Mouse (Mus musculus) retina, postnatal 7 days (tissue): ENCODE results near the gene Prkch.

ENCODE experiments used
- DNase-seq: peaks from one replicate; pipeline ENCODE4 v3.0.0-alpha.2; 2012; ENCODE audit warnings: low read depth, low spot score

Prkch gene

DNA sequence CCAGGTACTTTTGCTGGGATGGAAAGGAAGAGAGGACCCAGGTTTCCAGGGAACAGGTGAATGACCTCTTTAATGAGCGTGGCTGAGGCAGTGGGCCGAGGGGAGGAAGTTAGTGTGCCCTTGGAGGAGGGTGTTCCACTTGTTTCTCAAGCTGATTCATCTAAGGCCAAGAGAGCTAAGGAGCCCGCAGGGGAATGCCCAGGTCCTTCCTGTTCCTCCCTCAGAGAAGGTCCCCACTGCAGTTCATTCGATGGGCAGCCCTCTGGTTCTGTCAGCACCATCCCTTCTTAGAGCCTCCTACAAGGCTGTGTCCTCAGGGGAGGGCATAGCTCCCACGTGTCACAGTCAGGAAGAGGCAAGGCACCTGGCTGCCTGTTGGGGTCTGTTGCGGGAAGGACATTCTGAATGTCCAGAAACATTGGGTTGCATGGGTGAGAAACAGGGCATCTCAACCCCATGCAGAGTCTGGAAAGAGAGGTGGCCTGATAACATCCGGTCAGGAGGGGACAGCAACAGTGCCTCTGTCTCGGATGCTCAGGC lies 26.3 kb downstream of the Prkch start:
- DNase-seq = no peak

DNA sequence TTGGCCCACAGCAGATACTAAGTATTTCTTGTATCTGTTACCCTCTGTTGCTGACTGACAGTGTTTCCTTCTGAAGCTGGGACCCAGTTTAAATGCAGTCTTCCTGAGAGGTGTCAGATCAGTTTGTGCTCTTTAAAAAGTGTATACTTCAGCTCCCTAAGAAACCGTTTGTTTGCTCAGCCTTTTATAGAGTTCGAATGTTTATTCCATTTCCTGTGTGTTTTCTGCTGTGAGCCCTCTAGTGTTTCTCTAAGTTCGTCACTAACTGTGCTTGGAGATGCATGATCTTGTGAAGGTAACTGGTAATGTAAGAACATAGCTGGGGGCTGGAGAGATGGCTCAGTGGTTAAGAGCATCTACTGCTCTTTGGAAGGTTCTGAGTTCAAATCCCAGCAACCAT lies 27.1 kb downstream of the Prkch start:
- no peak for DNase-seq

DNA sequence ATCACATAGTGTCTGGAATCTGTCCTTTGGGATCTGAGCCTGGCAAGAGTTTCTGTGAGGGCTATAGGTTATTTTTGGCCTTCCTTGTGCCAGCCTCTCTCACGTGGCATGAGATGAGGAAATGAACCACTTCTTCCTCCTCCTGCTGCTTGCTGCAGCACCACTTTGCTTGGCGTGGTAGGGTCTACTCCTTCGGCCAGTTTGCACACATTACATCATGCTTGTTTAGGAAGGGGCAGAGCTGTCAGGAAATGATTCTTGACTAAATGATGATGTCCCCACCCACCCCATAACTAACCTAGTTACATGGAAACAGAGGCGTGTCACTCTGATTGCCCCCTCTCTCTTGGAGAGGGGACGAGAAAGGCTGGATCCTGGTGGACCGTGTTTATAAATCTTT lies 28.6 kb downstream of the Prkch start:
- no peak for DNase-seq

DNA sequence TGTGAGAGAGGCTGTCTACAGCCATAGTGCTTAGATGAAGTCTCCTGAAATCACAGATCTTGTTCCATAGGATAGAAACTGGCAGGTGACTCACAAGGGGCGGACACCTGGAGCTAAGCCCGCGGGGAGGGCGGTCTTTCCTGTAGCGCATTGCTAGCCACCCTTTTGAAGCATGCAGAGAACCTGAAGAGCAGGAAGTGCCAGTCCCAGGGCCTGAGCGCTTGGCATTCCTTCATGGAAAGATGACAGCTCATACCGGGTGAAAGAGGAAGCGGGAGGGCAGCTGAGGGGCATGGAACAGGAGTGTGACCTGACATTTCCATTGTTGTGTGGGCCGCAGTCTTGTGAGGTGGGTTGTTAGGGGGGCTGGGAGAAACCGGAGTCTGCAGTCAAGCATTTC lies 33.1 kb downstream of the Prkch start:
- DNase-seq = no peak

DNA sequence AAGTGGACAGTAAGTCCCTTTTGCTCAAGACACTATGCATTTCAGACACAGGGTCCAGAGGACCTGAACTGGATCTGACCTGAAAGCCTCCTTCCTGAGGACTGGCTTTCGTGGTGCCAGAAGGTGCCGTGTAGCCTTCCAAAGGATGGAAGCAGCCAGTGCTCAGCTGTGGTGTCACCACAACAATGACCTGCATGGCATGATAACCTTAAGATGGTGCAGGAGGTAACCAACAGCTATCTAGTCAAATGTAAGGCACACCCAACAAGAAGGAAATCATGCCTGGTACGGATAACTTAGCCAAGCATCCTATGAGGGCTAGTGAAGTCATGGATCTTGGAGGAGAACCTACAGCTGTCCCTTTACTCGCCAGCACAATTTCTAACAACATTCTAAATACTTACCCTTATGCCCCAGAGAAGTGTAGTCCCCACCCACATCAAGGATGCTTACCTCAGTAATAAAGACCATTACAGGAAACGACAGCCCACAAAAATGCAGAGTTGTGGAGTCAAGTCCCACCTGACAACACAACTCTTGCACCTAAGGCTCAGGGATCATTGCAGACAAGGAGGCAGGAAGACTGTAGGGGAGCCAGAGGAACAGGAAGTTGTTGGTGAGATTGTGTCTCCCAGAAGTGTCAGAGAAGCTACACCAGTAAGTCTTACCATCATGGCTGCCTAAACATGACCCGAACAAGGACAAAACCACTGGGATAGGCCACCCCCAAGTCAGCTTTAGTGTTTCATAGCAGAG lies 40.9 kb downstream of the Prkch start:
- no peak for DNase-seq

DNA sequence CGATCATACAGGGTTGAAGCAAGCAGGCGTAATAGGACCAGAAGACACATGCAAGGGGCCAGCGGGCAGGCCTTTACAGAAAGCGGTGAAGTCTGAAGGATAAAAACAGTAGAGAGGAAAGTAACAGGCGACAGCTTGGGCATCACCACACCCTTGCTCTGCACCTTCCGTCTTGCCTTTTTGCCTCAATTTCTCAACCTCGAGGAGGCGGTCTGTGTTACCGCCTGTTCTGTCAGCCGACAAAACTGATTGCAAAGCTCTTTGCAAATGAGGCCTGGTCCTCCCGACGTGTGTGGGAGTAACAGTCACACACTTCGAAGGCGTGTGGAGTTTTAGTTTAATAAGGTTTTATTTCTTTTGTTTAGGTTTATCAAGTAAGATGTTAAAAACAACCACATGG lies 43.3 kb downstream of the Prkch start:
- no peak for DNase-seq

DNA sequence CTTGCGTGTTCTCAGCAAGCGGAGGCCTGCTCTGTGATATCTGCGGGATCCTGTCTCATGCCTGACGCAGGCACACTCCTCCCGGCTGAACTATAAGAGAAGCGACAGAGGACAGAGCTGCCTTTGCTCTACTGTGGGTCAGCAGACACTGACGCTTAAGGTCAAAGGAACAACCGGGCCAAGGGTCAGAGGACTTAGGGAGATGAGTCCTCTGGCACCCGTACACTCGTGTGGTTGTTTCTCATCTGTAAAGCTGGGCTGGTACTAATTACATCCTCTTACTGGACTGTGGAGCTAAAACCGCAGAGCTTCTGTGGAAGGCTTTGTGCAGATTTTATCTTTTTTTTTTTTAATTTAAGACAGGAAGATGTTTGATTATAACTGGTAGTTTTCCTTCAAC lies 46.0 kb downstream of the Prkch start:
- no peak for DNase-seq

DNA sequence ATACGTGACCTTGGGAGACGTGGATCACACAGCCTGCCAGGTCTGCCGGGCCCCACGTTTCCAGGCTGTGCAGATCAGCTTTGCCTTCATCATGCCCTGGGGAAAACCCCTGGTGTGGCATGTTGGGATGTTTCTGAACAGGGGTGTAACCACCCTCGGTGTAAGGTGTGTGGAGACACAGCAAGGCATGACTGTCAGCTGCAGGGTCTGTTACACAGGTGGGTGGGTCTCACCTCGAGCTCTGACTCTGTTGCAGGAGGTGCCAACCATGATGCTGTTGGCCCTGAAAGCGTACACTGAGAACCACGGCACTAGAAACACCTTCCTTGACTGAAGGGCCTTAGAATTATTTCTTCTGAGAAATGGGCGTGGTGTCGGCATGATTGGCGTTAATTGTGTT lies 46.6 kb downstream of the Prkch start:
- no peak for DNase-seq

DNA sequence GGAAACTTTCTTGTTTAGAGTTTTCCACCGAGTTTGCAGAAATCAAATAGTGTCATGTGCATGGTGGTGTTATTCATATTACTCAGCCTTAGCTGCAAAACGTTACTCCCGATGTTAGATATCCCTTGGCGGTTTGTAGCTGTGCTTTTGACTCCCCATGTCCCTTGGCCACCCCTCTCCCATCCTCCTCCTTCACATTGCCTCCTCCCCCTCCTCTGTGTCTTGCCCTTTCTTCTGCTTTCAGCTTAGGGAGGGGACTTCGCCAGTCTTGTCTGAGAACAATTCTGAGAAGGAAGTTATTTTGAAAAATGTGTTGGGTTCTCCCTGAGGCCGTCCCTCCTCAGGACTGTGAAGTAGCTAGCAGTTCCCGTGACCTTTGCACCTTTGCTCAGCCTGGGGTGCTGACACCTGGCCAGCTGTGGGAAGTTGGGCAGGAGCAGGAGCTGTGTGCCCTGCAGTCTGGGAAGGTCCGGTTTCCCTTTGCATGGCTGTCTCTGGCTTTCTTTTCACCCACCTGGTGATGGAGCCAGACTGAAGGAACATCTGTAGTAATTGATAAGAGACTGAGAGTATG lies 48.2 kb downstream of the Prkch start:
- no peak for DNase-seq

DNA sequence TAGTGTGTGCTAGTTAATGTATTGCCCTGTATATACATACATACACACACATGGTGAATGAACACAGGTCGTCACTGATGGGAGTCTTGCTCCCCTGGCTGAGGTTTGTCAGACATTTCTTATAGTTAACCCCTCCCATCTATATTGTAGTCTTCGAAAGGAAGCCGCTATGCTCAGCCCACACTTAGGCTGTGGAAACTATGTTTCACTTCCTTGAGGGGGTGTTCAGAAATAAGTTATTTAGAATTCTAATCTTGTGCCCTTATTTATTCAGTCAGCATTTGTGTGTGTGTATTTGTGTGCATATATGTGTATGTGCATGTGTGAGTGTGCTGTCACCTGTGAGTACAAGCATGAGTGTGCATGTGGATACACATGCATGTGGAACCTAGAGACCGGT lies 49.1 kb downstream of the Prkch start:
- no peak for DNase-seq

DNA sequence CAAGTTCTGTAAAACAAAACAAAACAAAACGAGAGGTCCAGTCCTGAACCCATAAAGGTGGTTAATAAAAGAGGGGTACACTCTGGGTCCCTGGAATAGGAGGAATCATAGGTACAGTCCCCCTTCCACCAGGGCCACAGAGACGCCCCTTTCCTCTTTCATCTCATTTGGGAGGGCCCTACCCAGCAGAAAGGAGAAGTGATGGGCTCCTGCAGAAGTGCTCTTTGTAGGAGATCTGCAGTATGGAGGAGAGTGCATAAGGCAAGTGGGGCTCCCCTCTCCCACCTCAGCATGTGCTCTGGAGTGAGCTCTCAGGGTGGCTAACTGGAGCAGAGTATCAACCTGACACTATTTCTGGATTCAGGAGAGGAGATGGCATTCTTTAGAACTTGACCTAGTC lies 55.0 kb downstream of the Prkch start:
- no peak for DNase-seq

DNA sequence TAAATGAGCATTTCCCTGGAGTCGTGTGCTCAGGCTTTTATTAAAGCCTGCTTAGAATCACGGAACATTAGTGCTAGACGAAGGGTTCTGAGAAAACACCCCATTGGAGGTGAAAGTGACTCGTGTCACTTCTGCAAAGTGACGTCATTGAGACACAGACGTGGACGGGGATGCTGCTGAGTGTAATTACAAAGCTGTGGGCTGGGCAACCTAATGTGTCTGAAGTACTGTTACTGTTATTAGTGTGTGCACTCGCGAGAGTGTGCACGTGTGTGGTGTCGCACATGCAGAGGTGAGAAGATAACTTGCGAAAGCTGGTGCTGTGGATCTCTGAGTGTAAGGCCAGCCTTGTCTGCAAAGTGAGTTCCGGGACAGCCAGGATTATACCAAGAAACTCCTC lies 56.6 kb downstream of the Prkch start:
- no peak for DNase-seq

DNA sequence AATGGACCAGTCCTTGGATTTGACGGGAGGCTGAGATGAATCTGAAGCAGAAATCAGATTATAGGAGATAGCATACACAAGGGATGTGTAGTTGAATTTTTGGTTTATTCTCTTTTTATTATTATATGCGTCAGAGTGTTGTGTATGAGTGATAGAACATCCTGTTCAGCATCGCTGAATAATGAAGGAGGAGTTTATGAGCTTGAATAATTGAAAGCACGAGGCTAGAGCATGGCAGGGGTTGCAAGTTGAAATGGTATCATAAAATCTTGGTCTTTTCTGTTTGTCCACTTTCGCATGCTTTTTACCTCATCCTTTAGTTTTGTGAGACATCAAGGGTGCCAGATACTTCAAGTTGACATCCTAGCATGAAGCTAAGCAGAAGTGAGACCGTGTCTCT lies 60.6 kb downstream of the Prkch start:
- no peak for DNase-seq

DNA sequence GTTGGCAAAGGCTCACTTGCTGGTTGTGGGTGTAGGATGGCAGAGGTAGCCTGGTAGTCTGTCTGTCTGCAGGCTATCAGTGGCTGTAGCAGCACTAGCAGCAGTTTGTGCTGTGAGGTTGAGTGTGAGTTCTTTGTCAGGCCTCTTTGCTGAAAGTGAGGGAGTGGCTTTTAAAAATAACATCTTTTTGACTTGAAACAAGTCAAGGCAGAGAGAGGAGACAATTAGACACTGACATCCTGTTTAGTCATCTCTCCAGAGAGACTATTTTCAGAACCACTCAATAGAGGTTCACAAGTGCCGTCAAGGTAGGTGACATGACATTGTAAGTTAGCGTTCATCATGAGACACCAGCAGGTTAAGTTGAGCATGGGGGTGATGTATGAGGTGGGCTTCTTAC lies 63.1 kb downstream of the Prkch start:
- no peak for DNase-seq

DNA sequence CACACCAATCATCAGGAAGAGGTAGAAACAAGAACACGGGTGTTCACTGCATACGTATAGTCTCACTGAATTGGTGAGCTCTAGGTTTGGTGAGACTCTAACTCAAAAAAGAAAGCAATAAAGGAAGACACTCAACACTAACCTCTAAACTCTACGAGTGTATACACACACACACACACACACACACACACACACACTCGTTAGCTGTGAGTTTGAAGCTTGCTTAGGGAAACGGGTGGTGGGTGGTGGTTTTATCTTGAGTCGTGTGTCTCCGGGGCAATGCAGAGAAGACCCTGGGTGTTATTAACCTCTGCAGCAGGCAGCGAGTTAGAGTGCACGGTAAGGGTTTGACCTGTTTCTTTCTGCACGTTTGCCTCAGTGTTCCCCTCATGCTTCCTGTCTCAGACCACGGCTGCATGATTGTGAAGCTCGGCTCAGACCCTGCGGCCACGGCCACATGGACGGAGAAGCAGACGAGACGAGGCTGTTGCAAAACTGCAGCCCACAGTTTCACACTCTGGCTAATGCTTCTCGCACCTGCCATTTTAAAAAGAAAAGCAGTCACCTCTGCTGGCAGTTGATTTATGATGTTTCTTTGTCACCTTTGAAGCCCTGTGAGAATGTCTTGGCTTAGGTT lies 72.1 kb downstream of the Prkch start:
- DNase-seq = no peak

DNA sequence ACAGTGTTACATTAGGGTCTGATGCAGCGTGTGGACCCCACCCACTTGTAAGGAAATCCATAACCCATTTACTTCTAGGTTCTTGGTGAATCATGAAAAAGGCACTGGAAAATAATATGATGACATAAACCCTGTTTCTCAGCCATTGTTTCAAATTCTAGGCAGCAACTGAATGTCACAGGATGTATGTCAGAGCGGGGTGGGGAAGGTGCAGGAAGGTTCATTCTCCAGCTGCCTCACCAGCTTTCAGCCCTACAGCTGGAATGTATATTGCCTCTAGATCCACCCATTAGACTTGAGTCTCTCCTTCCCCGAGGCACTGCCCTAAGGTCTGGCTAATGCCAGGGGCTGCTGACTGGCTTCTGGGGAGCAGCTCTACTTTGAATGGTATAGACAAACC lies 78.8 kb downstream of the Prkch start:
- no peak for DNase-seq

DNA sequence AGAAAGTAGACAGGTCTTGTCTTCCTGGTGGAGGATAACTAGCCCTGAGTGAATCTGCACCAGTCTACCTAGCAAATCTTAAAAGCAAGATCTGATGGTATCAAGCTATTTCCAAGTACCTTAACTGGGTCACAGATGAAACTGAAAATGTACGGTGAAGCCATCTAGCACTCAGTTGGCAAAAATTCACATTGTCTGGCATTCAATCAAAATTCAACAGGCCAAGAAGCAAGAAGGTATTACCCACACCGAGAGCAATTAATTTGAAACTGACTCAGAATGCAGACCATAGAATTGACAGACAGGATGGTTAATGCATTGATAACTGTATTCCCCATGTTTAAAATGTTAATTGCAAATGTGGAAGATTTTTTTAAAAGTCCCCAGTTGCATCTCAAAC lies 82.1 kb downstream of the Prkch start:
- no peak for DNase-seq

DNA sequence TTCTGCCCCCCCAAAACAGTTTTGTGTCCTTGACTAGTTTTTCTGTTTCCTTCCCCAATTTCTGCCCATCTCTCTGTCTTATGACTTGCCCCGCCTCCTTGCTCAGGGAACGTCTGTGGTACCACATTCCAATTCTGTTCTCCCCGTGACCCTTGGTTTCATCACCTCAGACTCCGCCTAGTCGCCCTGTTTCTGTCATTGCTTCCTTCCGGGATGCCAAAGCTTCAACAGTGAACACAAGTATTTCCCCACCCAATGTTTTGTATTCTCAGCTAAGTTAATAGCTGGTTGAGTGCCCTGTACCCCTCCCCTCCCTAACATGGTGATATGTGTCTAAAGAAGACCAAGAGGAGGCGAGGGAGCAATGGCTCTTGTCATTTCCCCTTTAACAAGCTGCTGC lies 83.0 kb downstream of the Prkch start:
- DNase-seq = no peak

DNA sequence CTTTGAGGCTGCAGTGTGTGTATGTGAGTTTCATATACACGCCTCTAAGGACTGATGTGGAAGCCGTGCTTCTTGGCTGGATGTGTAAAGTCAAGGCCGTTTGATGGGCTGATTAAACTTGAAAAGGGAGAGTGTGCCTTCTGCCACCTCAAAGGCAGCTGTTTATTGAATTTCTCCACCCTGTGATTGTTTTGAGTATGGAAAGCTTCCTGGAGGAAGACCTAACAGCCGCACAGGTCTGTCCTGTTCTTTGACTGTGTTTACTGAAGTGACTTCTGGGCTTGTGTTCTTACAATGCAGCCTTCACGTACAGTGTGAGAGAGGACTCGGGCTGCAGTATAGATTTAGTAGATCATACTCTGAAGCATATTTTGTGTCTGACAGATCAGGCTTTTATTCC lies 86.1 kb downstream of the Prkch start:
- no peak for DNase-seq

DNA sequence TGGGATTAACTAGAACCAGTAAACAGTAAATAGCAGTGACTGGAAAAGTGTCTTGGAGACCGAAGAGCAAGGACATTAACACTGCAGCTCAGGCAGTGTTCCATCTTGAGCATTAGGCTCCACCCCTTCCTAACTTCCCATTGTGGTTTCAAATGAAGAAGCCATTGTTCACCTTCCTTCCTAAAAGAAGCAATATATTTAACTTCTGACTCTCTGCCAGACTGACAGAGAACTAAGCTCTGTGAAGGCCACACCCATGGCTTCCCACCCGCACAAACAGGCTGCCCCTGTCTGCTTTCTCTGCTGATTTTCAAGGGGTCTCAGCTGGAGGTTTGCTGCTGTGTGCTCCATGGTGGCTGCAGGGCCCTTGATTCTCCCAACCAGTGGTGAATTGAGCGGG lies 86.9 kb downstream of the Prkch start:
- no peak for DNase-seq

DNA sequence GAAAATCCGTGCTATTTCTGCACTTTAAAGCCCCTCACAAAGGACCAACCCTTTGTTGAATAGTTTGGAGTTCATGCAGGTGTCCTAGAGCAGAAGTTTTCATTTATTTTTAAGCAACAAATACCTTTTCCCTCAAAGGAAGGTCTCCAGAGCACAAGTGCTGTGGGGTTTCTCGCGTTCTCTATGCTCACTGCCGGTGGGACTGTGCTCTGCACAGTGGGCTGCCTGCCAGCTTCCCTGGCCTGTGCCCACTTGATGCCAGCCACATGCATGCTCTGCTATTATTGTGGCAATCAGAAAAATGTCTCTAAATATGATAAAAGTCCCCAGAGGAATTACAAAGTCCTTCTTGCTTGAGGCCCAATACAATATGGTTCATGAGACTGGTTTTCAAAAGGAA lies 87.4 kb downstream of the Prkch start:
- no peak for DNase-seq

DNA sequence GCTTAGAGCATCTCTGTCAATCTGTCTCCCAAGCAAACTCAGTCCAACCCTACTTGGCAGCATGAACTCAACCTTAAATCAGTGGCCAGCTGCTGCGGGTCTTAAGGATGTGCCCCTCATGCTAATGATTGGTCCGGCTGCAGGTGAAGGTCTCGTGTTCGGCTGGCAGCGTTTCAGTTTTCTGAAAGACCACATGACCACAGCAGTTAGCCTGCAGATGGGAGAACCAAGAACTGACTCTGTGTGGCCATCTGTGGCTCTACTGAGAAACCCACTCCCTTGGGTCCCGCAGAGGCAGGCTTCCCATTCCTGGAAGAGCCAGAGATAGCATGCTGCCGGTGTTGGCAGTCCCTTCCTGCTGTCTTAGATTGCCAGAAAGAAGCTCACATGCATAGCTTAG lies 89.2 kb downstream of the Prkch start:
- no peak for DNase-seq

DNA sequence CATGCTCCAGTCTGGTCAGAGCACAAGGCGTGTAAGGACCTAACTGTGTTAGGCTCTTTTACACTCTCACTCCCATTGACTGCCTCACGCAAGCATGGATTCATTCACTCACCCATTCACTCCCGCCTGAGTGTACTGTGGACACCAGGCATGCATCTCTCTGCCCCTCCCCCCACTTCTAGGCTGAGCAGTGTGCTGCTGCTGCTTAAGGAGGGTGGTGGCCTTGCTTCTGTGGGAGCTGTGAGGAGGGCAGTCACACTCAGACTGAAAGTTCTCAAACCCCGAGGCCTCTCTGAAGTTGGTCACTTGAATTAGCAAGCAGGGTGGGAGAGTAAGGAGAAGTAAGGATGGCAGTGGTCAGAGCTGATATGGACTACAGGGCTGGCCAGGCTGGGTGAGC lies 90.6 kb downstream of the Prkch start:
- no peak for DNase-seq
